Mouse (Mus musculus): ENCODE measurements around the gene Malrd1. TPM values are rescaled to one million over a fixed set of nuclear protein-coding genes. Genes with fewer than 3 reads are reported as not detected.

The Malrd1 gene
- polyA plus RNA-seq, 1 experiment from 2014 or later: 0.03 TPM

DNA sequence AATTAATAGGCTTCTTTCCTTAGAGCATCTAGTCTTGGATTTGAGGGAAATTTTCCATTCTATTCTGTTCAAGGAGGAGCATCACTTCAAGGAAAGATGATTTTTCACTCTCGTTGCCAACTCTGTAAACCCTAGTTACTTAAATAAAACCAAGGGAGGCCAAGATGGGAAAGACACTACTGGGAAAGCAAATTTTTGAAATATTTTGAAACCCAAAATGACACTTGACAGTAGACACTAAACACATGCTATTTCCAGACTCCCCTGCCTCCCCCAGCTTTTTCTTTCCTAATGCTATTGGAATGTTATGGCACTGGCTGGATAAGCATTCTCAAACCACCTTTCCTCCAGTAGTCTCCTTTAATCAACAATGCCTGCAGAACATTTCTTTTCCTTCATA lies 621.7 kb downstream of the Malrd1 start:
- 90% methylated on average over 1 of the region's 1 CpGs for WGBS
- H3K9ac ChIP-seq (ENCODE audit: low read depth, low read length): no peak overlapping the region

DNA sequence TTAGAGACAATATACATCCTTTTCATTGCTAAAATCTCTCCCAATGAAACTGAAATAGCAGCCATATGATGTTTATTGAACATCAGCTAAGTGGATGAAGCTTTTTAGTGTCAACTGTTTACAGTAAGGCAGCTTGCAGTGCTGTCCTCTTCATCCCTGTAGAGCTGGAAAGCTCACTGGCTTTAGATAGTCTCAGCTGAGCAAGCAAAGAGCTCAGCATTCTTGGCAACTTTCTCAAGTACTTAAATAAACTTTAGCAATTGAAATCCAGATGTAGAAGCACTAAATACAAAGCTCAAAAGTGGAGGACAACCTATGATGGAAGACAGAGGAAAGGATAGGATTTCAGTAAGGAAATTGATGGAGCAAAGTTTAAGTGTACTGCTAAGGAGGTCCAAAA lies 626.3 kb downstream of the Malrd1 start:
- no peak for DNase-seq (ENCODE audit: low spot score)
- no peak for ATAC-seq (ENCODE audit: low FRiP score)
- Histone ChIP-seq H3K27me3 (ENCODE audit: control insufficient read depth, insufficient read depth, low read length) (no peaks in the 10 kb centered on the region), H3K4me2 (replicated peaks; ENCODE audit: low read depth, low read length) (no peak overlapping the region), H3K4me3 (ENCODE audit: low read depth, low read length) (no peak overlapping the region), H3K9me3 (ENCODE audit: control insufficient read depth, low read length) (no peaks in the 10 kb centered on the region), H3K9ac (ENCODE audit: low read depth, low read length) (no peak overlapping the region), H3K4me1 (replicated peaks; ENCODE audit: control insufficient read depth, insufficient read depth, low read length) (no peaks in the 10 kb centered on the region), H3K27ac (ENCODE audit: low read depth, low read length) (no peak overlapping the region), H3K36me3 (ENCODE audit: control insufficient read depth, insufficient read depth, low read length) (no peaks in the 10 kb centered on the region)

More for the DNA sequence above, 621.7 kb downstream of the Malrd1 start:
- H3K27me3 ChIP-seq (ENCODE audit: control insufficient read depth, insufficient read depth, low read length): no peaks in the 10 kb centered on the region
- no peak overlapping the region for H3K4me3 ChIP-seq (ENCODE audit: low read depth, low read length)
- no peak overlapping the region for H3K27ac ChIP-seq (ENCODE audit: low read depth, low read length)
- no peaks in the 10 kb centered on the region for H3K36me3 ChIP-seq (ENCODE audit: control insufficient read depth, insufficient read depth, low read length)
- no peak for ATAC-seq (ENCODE audit: low FRiP score)
- H3K4me2 ChIP-seq (replicated peaks; ENCODE audit: low read depth, low read length): no peak overlapping the region
- no peaks in the 10 kb centered on the region for H3K4me1 ChIP-seq (replicated peaks; ENCODE audit: control insufficient read depth, insufficient read depth, low read length)
- no peak for DNase-seq (ENCODE audit: low spot score)
- no peaks in the 10 kb centered on the region for H3K9me3 ChIP-seq (ENCODE audit: control insufficient read depth, low read length)

DNA sequence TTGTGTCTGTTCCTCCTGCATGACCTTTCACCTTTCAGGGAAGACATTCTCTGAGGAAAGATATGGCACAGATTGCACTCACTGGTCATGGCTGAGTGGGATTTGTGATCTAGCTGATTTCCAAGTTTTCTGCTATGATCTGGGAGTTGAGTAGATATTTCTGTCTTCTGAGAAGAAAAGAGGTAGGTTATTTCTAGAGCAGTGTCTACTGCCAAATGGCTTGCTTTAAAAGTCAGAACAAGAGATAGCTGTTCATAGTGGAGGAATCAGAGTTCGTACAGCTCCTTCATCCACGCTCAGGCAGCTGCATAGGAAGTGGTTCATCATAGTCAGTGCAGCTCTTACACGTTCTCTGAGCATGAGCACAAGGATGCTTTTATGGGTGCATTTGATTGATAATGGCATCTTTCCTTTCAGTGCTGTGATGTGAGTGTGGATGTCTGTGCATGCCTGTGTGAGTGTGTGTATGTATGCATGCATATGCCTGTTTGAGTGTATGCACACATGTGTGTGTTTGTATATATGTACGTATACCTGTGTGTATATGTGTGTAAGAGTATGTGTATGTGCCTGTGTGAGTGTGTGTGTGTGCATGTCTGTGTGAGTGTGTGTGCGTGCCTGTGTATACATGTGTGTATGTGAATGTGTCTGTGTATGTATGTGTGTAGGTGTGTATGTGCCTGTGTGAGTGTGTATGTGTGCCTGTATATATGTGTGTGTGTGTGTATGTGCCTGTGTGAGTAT lies 637.1 kb downstream of the Malrd1 start:
- DNase-seq (ENCODE audit: low spot score) (no peak), ATAC-seq (ENCODE audit: low FRiP score) (no peak)
- no peaks in the 10 kb centered on the region for H3K36me3 ChIP-seq (ENCODE audit: control insufficient read depth, insufficient read depth, low read length)
- H3K9me3 ChIP-seq (ENCODE audit: control insufficient read depth, low read length): no peaks in the 10 kb centered on the region
- H3K9ac ChIP-seq (ENCODE audit: low read depth, low read length): no peak overlapping the region
- H3K4me3 ChIP-seq (ENCODE audit: low read depth, low read length): no peak overlapping the region
- H3K27me3 ChIP-seq (ENCODE audit: control insufficient read depth, insufficient read depth, low read length): no peaks in the 10 kb centered on the region
- no peak overlapping the region for H3K27ac ChIP-seq (ENCODE audit: low read depth, low read length)
- 88% methylated on average over 5 of the region's 5 CpGs for WGBS
- H3K4me2 ChIP-seq (replicated peaks; ENCODE audit: low read depth, low read length): no peak overlapping the region
- no peaks in the 10 kb centered on the region for H3K4me1 ChIP-seq (replicated peaks; ENCODE audit: control insufficient read depth, insufficient read depth, low read length)

DNA sequence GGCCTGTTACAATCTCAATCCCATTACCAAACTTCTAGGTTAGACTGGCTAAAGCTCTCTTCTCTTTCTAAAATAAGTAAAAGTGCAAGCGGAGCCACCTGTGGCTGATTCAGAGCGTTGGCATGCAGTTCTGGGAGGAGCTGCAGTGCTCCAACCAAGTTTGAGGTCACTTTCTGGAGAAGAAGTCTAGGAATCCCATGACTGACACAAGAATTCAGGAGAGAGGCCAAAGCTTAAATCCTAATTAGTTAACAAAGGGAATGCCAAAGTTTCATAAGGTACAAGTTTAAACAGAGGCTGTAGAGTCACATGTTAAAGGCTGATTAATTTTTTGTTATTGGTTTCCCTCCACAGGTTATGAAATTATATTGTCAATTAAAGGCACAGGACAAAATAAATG lies 642.3 kb downstream of the Malrd1 start:
- Histone ChIP-seq H3K9me3 (ENCODE audit: control insufficient read depth, low read length) (no peaks in the 10 kb centered on the region), H3K27me3 (ENCODE audit: control insufficient read depth, insufficient read depth, low read length) (no peaks in the 10 kb centered on the region), H3K4me3 (ENCODE audit: low read depth, low read length) (no peak overlapping the region), H3K9ac (ENCODE audit: low read depth, low read length) (no peak overlapping the region), H3K4me1 (replicated peaks; ENCODE audit: control insufficient read depth, insufficient read depth, low read length) (no peaks in the 10 kb centered on the region), H3K4me2 (replicated peaks; ENCODE audit: low read depth, low read length) (no peak overlapping the region), H3K27ac (ENCODE audit: low read depth, low read length) (no peak overlapping the region), H3K36me3 (ENCODE audit: control insufficient read depth, insufficient read depth, low read length) (no peaks in the 10 kb centered on the region)
- DNase-seq (ENCODE audit: low spot score): no peak
- ATAC-seq (ENCODE audit: low FRiP score): no peak
- 62% methylated on average over 2 of the region's 2 CpGs for WGBS

DNA sequence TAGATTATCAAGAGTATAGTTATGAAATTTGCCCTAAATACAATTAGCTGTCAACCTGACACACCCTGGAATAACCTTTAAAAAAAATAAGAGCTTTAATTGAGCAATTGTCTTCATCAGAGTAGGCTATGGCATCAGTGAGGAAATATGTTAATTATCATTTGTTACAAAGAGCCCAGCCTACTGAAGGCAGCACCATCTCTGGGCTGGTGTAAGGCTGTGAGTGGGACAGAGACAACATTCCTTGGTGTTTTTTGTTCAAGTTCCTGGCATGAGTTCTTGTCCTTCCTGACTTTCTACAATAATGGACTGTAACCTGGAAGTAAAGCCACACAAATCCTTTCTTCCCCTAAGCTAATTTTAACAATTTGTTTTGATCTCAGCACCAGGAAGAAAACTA lies 645.8 kb downstream of the Malrd1 start:
- no peaks in the 10 kb centered on the region for H3K27me3 ChIP-seq (ENCODE audit: control insufficient read depth, insufficient read depth, low read length)
- no peak for ATAC-seq (ENCODE audit: low FRiP score)
- no peaks in the 10 kb centered on the region for H3K9me3 ChIP-seq (ENCODE audit: control insufficient read depth, low read length)
- no peaks in the 10 kb centered on the region for H3K36me3 ChIP-seq (ENCODE audit: control insufficient read depth, insufficient read depth, low read length)
- no peak overlapping the region for H3K4me3 ChIP-seq (ENCODE audit: low read depth, low read length)
- no peak overlapping the region for H3K9ac ChIP-seq (ENCODE audit: low read depth, low read length)
- no peak for DNase-seq (ENCODE audit: low spot score)
- no peak overlapping the region for H3K27ac ChIP-seq (ENCODE audit: low read depth, low read length)
- no peak overlapping the region for H3K4me2 ChIP-seq (replicated peaks; ENCODE audit: low read depth, low read length)
- no peaks in the 10 kb centered on the region for H3K4me1 ChIP-seq (replicated peaks; ENCODE audit: control insufficient read depth, insufficient read depth, low read length)

DNA sequence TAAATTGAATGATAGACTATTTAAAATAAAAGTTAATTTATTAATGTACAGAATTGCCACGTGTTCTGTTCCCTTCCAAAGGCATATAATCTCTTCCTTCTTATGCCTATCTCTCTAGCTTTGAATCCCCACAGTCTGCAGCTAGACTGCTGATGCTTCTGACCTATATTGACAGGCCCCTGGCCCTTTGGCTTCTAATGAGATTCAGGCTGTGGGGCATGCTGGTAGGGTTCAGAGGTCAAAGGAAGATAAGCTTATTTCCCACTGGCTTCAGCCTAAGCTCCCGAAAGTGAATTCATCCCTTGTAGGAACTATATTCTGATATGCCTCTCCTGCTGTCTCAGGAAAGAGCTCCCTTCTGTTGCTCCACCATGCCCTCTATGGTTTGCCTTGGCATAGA lies 647.1 kb downstream of the Malrd1 start:
- no peak overlapping the region for H3K27ac ChIP-seq (ENCODE audit: low read depth, low read length)
- H3K9me3 ChIP-seq (ENCODE audit: control insufficient read depth, low read length): no peaks in the 10 kb centered on the region
- ATAC-seq (ENCODE audit: low FRiP score) (no peak), DNase-seq (ENCODE audit: low spot score) (no peak)
- H3K4me3 ChIP-seq (ENCODE audit: low read depth, low read length): no peak overlapping the region
- no peaks in the 10 kb centered on the region for H3K27me3 ChIP-seq (ENCODE audit: control insufficient read depth, insufficient read depth, low read length)
- 41% methylated on average over 2 of the region's 2 CpGs for WGBS
- no peak overlapping the region for H3K4me2 ChIP-seq (replicated peaks; ENCODE audit: low read depth, low read length)
- H3K4me1 ChIP-seq (replicated peaks; ENCODE audit: control insufficient read depth, insufficient read depth, low read length): no peaks in the 10 kb centered on the region
- H3K36me3 ChIP-seq (ENCODE audit: control insufficient read depth, insufficient read depth, low read length): no peaks in the 10 kb centered on the region
- no peak overlapping the region for H3K9ac ChIP-seq (ENCODE audit: low read depth, low read length)

DNA sequence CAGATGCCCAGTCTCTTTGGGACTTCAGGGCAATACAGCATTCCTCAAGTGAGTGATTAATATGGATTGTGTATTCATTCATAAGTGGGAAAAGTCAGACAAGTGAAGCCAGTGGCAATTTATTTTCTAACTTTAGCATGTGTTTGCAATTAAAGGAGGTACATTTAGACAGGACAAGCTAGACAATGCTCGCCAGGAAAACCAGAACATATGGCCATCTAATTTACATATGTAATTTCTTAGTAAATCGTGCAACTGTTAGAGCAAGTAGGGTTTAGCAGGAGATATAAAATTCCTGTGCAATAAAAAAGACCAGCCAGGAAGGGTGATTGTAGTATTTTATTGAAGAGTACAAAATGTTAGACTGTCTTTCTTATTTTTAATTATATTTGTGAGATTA lies 655.9 kb downstream of the Malrd1 start:
- Histone ChIP-seq H3K4me1 (replicated peaks; ENCODE audit: control insufficient read depth, insufficient read depth, low read length) (no peaks in the 10 kb centered on the region), H3K4me3 (ENCODE audit: low read depth, low read length) (no peak overlapping the region), H3K9me3 (ENCODE audit: control insufficient read depth, low read length) (no peaks in the 10 kb centered on the region), H3K4me2 (replicated peaks; ENCODE audit: low read depth, low read length) (no peak overlapping the region), H3K27ac (ENCODE audit: low read depth, low read length) (no peak overlapping the region), H3K36me3 (ENCODE audit: control insufficient read depth, insufficient read depth, low read length) (no peaks in the 10 kb centered on the region), H3K27me3 (ENCODE audit: control insufficient read depth, insufficient read depth, low read length) (no peaks in the 10 kb centered on the region), H3K9ac (ENCODE audit: low read depth, low read length) (no peak overlapping the region)
- ATAC-seq (ENCODE audit: low FRiP score) (no peak), DNase-seq (ENCODE audit: low spot score) (no peak)
- WGBS: 76% methylated on average over 2 of the region's 2 CpGs

DNA sequence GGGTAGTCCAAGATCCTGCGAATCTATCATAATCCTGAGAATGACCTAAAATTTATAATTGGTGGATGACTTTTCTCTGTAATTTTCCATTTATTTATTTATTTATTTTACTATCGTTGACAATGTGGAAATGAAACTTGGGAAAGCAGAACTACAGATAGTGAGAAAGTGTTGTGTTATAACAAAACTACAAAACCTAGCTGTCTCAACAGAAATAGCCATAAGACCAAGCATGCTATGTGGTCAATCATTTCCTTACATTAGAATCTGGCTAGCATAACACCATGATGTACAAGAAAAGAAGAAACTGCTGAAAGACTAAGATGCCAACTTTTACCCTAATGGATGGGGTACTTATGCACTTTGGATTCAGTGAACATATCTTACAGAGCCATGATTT lies 656.9 kb downstream of the Malrd1 start:
- no peaks in the 10 kb centered on the region for H3K36me3 ChIP-seq (ENCODE audit: control insufficient read depth, insufficient read depth, low read length)
- no peak for DNase-seq (ENCODE audit: low spot score)
- ATAC-seq (ENCODE audit: low FRiP score): no peak
- H3K4me2 ChIP-seq (replicated peaks; ENCODE audit: low read depth, low read length): no peak overlapping the region
- H3K27ac ChIP-seq (ENCODE audit: low read depth, low read length): no peak overlapping the region
- no peaks in the 10 kb centered on the region for H3K9me3 ChIP-seq (ENCODE audit: control insufficient read depth, low read length)
- H3K9ac ChIP-seq (ENCODE audit: low read depth, low read length): no peak overlapping the region
- H3K27me3 ChIP-seq (ENCODE audit: control insufficient read depth, insufficient read depth, low read length): no peaks in the 10 kb centered on the region
- WGBS: 92% methylated on average over 2 of the region's 2 CpGs
- H3K4me3 ChIP-seq (ENCODE audit: low read depth, low read length): no peak overlapping the region
- H3K4me1 ChIP-seq (replicated peaks; ENCODE audit: control insufficient read depth, insufficient read depth, low read length): no peaks in the 10 kb centered on the region

DNA sequence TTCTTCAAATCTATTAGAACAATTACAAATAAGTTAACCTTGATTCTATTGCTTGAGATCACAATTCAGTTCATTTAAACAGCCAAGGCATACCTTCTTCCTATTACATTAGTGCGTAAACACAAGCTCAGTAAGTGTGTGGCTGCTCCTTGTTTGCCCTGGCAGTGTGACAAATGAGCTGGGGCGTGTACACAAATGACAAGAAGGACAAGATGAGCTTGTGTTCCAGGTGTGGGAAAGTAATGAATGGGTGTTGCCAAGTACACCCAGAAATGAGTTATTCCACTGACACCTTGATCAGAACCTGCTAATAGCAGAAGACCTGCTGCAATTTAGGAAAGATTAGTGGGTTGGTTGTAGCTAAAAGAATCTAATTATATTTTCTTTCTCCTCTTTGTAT lies 683.7 kb downstream of the Malrd1 start:
- H3K9me3 ChIP-seq (ENCODE audit: control insufficient read depth, low read length): no peaks in the 10 kb centered on the region
- DNase-seq (ENCODE audit: low spot score): no peak
- WGBS: 74% methylated on average over 2 of the region's 2 CpGs
- no peaks in the 10 kb centered on the region for H3K27me3 ChIP-seq (ENCODE audit: control insufficient read depth, insufficient read depth, low read length)
- H3K27ac ChIP-seq (ENCODE audit: low read depth, low read length): no peak overlapping the region
- H3K9ac ChIP-seq (ENCODE audit: low read depth, low read length): no peak overlapping the region
- no peak overlapping the region for H3K4me3 ChIP-seq (ENCODE audit: low read depth, low read length)
- H3K36me3 ChIP-seq (ENCODE audit: control insufficient read depth, insufficient read depth, low read length): no peaks in the 10 kb centered on the region
- no peaks in the 10 kb centered on the region for H3K4me1 ChIP-seq (replicated peaks; ENCODE audit: control insufficient read depth, insufficient read depth, low read length)
- H3K4me2 ChIP-seq (replicated peaks; ENCODE audit: low read depth, low read length): no peak overlapping the region
- no peak for ATAC-seq (ENCODE audit: low FRiP score)

Data from hindbrain, embryonic 11.5 days (tissue).